Mouse (Mus musculus): ENCODE results near the gene Atxn7l1. TPM values are rescaled to one million over a fixed set of nuclear protein-coding genes. Genes with fewer than 3 reads are reported as not detected.

Atxn7l1 gene
- polyA plus RNA-seq, 1 experiment = not detected

- peaks cover 23% of the 10 kb centered on the region for H3K4me1 ChIP-seq (ENCODE audit: control insufficient read depth, insufficient read depth, low read length)
- no peak overlapping the region for H3K4me3 ChIP-seq (ENCODE audit: insufficient read depth, low read depth, low read length)
- WGBS = 84% methylated on average over 6 of the region's 6 CpGs
- TF ChIP-seq CTCF (IDR thresholded peaks at IDR 0.05; ENCODE audit: insufficient read depth, low read depth, low read length) (no peak), POLR2A (IDR thresholded peaks at IDR 0.05; ENCODE audit: insufficient read depth, low read depth, low read length) (no peak)
- no peak overlapping the region for H3K27ac ChIP-seq (ENCODE audit: insufficient read depth, low read depth, low read length)
These were observed 102.7 kb downstream of the Atxn7l1 start for GRCm38 (mm10) chr12:33250197-33250596.

GRCm38 (mm10) chr12:33251399-33251798 is 103.9 kb downstream of the Atxn7l1 start:
- no peak overlapping the region for H3K27ac ChIP-seq (ENCODE audit: insufficient read depth, low read depth, low read length)

GRCm38 (mm10) chr12:33252621-33253020 is 105.1 kb downstream of the Atxn7l1 start:
- TF ChIP-seq CTCF (IDR thresholded peaks at IDR 0.05; ENCODE audit: insufficient read depth, low read depth, low read length) (no peak), POLR2A (IDR thresholded peaks at IDR 0.05; ENCODE audit: insufficient read depth, low read depth, low read length) (no peak)
- Histone ChIP-seq H3K4me1 (ENCODE audit: control insufficient read depth, insufficient read depth, low read length) (peaks cover 13% of the 10 kb centered on the region; the same call in 1 of the 2 replicates), H3K27ac (ENCODE audit: insufficient read depth, low read depth, low read length) (no peak overlapping the region), H3K4me3 (ENCODE audit: insufficient read depth, low read depth, low read length) (no peak overlapping the region)
- 88% methylated on average over 6 of the region's 6 CpGs for WGBS

More at GRCm38 (mm10) chr12:33251399-33251798, 103.9 kb downstream of the Atxn7l1 start:
- H3K4me3 ChIP-seq (ENCODE audit: insufficient read depth, low read depth, low read length) = no peak overlapping the region
- TF ChIP-seq POLR2A (IDR thresholded peaks at IDR 0.05; ENCODE audit: insufficient read depth, low read depth, low read length) (no peak), CTCF (IDR thresholded peaks at IDR 0.05; ENCODE audit: insufficient read depth, low read depth, low read length) (no peak)
- WGBS = 82% methylated on average over 8 of the region's 8 CpGs
- peaks cover 18% of the 10 kb centered on the region for H3K4me1 ChIP-seq (ENCODE audit: control insufficient read depth, insufficient read depth, low read length)

GRCm38 (mm10) chr12:33253206-33253605 is 105.7 kb downstream of the Atxn7l1 start:
- Histone ChIP-seq H3K27ac (ENCODE audit: insufficient read depth, low read depth, low read length) (no peak overlapping the region), H3K4me1 (ENCODE audit: control insufficient read depth, insufficient read depth, low read length) (peaks cover 10% of the 10 kb centered on the region; the same call in 1 of the 2 replicates), H3K4me3 (ENCODE audit: insufficient read depth, low read depth, low read length) (no peak overlapping the region)
- no peak for TF ChIP-seq CTCF (IDR thresholded peaks at IDR 0.05; ENCODE audit: insufficient read depth, low read depth, low read length)
- TF ChIP-seq POLR2A (IDR thresholded peaks at IDR 0.05; ENCODE audit: insufficient read depth, low read depth, low read length) = no peak
- 60% methylated on average over 9 of the region's 9 CpGs for WGBS

GRCm38 (mm10) chr12:33255256-33255655 is 107.8 kb downstream of the Atxn7l1 start:
- Histone ChIP-seq H3K4me1 (ENCODE audit: control insufficient read depth, insufficient read depth, low read length) (peaks cover 6% of the 10 kb centered on the region; the same call in 1 of the 2 replicates), H3K4me3 (ENCODE audit: insufficient read depth, low read depth, low read length) (no peak overlapping the region), H3K27ac (ENCODE audit: insufficient read depth, low read depth, low read length) (no peak overlapping the region)
- WGBS = 88% methylated on average over 2 of the region's 2 CpGs
- no peak for TF ChIP-seq CTCF (IDR thresholded peaks at IDR 0.05; ENCODE audit: insufficient read depth, low read depth, low read length)
- no peak for TF ChIP-seq POLR2A (IDR thresholded peaks at IDR 0.05; ENCODE audit: insufficient read depth, low read depth, low read length)

- 97% methylated on average over 6 of the region's 6 CpGs for WGBS
- Histone ChIP-seq H3K4me1 (ENCODE audit: control insufficient read depth, insufficient read depth, low read length) (peaks cover 6% of the 10 kb centered on the region; the same call in 1 of the 2 replicates), H3K4me3 (ENCODE audit: insufficient read depth, low read depth, low read length) (no peak overlapping the region), H3K27ac (ENCODE audit: insufficient read depth, low read depth, low read length) (no peak overlapping the region)
- TF ChIP-seq POLR2A (IDR thresholded peaks at IDR 0.05; ENCODE audit: insufficient read depth, low read depth, low read length) (no peak), CTCF (IDR thresholded peaks at IDR 0.05; ENCODE audit: insufficient read depth, low read depth, low read length) (no peak)
These were observed 108.9 kb downstream of the Atxn7l1 start for GRCm38 (mm10) chr12:33256426-33256825.

GRCm38 (mm10) chr12:33258995-33259529 is 111.6 kb downstream of the Atxn7l1 start:
- 84% methylated on average over 5 of the region's 5 CpGs for WGBS
- no peak overlapping the region for H3K4me3 ChIP-seq (ENCODE audit: insufficient read depth, low read depth, low read length)
- no peak for TF ChIP-seq CTCF (IDR thresholded peaks at IDR 0.05; ENCODE audit: insufficient read depth, low read depth, low read length)
- TF ChIP-seq POLR2A (IDR thresholded peaks at IDR 0.05; ENCODE audit: insufficient read depth, low read depth, low read length) = no peak

GRCm38 (mm10) chr12:33260575-33260974 is 113.1 kb downstream of the Atxn7l1 start:
- no peak for TF ChIP-seq POLR2A (IDR thresholded peaks at IDR 0.05; ENCODE audit: insufficient read depth, low read depth, low read length)
- TF ChIP-seq CTCF (IDR thresholded peaks at IDR 0.05; ENCODE audit: insufficient read depth, low read depth, low read length) = no peak
- Histone ChIP-seq H3K27ac (ENCODE audit: insufficient read depth, low read depth, low read length) (no peak overlapping the region), H3K4me3 (ENCODE audit: insufficient read depth, low read depth, low read length) (no peak overlapping the region), H3K4me1 (ENCODE audit: control insufficient read depth, insufficient read depth, low read length) (peaks cover 5% of the 10 kb centered on the region)
- WGBS = 92% methylated on average over 7 of the region's 7 CpGs

More at GRCm38 (mm10) chr12:33258995-33259529, 111.6 kb downstream of the Atxn7l1 start:
- Histone ChIP-seq H3K4me1 (ENCODE audit: control insufficient read depth, insufficient read depth, low read length) (peaks cover 5% of the 10 kb centered on the region), H3K27ac (ENCODE audit: insufficient read depth, low read depth, low read length) (no peak overlapping the region)

GRCm38 (mm10) chr12:33265877-33266276 is 118.4 kb downstream of the Atxn7l1 start:
- Histone ChIP-seq H3K27ac (ENCODE audit: insufficient read depth, low read depth, low read length) (no peak overlapping the region), H3K4me1 (ENCODE audit: control insufficient read depth, insufficient read depth, low read length) (peaks cover 5% of the 10 kb centered on the region), H3K4me3 (ENCODE audit: insufficient read depth, low read depth, low read length) (no peak overlapping the region)
- 82% methylated on average over 11 of the region's 11 CpGs for WGBS
- TF ChIP-seq POLR2A (IDR thresholded peaks at IDR 0.05; ENCODE audit: insufficient read depth, low read depth, low read length) (no peak), CTCF (IDR thresholded peaks at IDR 0.05; ENCODE audit: insufficient read depth, low read depth, low read length) (no peak)

Data from olfactory bulb, adult 2 months (tissue).